Mouse (Mus musculus): ENCODE measurements around the gene Myoc. TPM values are rescaled to one million over a fixed set of nuclear protein-coding genes. Genes with fewer than 3 reads are reported as not detected.
"Not testable (repeated sequence)": the region's sequence is repeated elsewhere in the genome, so short reads cannot be mapped to it uniquely, and the experiment has no call there.

Gene Myoc
- total RNA-seq, 1 experiment, result not detected

DNA sequence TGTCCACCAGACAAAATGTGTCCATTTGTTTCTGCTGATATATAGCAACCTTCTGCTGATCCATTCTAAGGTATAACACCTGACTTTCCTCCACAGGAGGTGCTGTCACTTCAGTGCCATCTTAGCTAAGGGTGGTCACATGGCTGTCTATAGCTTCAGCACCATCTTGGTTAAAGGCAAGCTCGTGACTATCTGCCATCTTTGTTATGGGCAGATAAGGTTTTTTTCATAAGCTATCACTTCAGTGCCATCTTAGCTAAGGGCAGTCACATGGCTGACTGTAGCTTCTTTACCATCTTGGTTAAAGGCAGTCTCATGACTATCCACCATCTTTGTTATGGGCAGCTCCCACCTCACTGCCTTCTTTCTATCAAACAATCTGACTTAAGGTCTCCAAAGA, 23.4 kb upstream of the Myoc start:
- H3K36me3 ChIP-seq (ENCODE audit: control insufficient read depth, insufficient read depth, low read length, poor library complexity, severe bottlenecking), result no peaks in the 10 kb centered on the region
- in situ Hi-C loops (cut with MboI; ENCODE audit: low sequenced_read_pairs in 2 of 2, unreplicated experiment in 2 of 2), result no loop called here
- H3K9me3 ChIP-seq (ENCODE audit: control insufficient read depth, insufficient read depth, low read depth, low read length), result no peaks in the 10 kb centered on the region
- no peak overlapping the region for H3K27ac ChIP-seq (ENCODE audit: insufficient read depth, low read depth, low read length, poor library complexity, severe bottlenecking)
- TF ChIP-seq HCFC1 (IDR thresholded peaks at IDR 0.05; ENCODE audit: borderline replicate concordance, insufficient read depth, low read length), result peak; percentile 68; the same call in 1 of the 2 replicates
- TF ChIP-seq ZC3H11A (IDR thresholded peaks at IDR 0.05; ENCODE audit: borderline replicate concordance, low read depth, low read length), result no peak
- H3K4me1 ChIP-seq (ENCODE audit: control insufficient read depth in 2 of 2, insufficient read depth in 2 of 2, low read length in 2 of 2, poor library complexity in 1 of 2), result no peaks in the 10 kb centered on the region
- H3K4me3 ChIP-seq (ENCODE audit: insufficient read depth in 1 of 2, low read depth in 1 of 2, low read length in 2 of 2, poor library complexity in 1 of 2, severe bottlenecking in 1 of 2), result no peak overlapping the region
- no peak overlapping the region for H3K9ac ChIP-seq (ENCODE audit: insufficient read depth, low read depth, low read length, poor library complexity, severe bottlenecking)
- DNase-seq (ENCODE audit: low read depth, low spot score), result no peak

DNA sequence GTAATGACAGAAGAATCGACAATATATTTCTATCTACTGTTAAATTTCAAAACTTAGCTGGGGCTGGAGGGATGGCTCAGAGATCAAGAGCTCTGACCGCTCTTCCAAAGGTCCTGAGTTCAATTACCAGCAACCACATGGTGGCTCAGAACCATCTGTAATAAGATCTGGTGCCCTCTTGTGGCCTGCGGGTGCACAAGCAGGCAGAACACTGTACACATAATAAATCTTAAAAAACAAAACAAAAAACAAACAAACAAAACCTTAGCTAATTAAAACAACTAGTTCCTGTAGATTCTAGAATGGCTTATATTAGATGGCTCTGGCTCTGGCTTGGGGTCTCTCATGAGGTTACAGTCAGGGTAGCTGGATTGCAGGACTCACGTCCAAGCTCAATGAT, 18.5 kb upstream of the Myoc start:
- DNase-seq (ENCODE audit: low read depth, low spot score), result peak; percentile 37
- no peaks in the 10 kb centered on the region for H3K36me3 ChIP-seq (ENCODE audit: control insufficient read depth, insufficient read depth, low read length, poor library complexity, severe bottlenecking)
- in situ Hi-C loops (cut with MboI; ENCODE audit: low sequenced_read_pairs in 2 of 2, unreplicated experiment in 2 of 2), result no loop called here
- no peak overlapping the region for H3K27ac ChIP-seq (ENCODE audit: insufficient read depth, low read depth, low read length, poor library complexity, severe bottlenecking)
- no peaks in the 10 kb centered on the region for H3K9me3 ChIP-seq (ENCODE audit: control insufficient read depth, insufficient read depth, low read depth, low read length)
- TF ChIP-seq ZC3H11A (IDR thresholded peaks at IDR 0.05; ENCODE audit: borderline replicate concordance, low read depth, low read length) (0 out of 2 replicates have a peak, but pooled peaks have one; percentile 53), ZNF384 (IDR thresholded peaks at IDR 0.05; ENCODE audit: low read depth, low read length) (no peak), HCFC1 (IDR thresholded peaks at IDR 0.05; ENCODE audit: borderline replicate concordance, insufficient read depth, low read length) (no peak), MAFK (IDR thresholded peaks at IDR 0.05; ENCODE audit: insufficient read depth, low read depth, low read length) (no peak), CHD2 (IDR thresholded peaks at IDR 0.05; ENCODE audit: low read depth, low read length) (no peak)
- no peaks in the 10 kb centered on the region for H3K4me1 ChIP-seq (ENCODE audit: control insufficient read depth in 2 of 2, insufficient read depth in 2 of 2, low read length in 2 of 2, poor library complexity in 1 of 2)
- H3K9ac ChIP-seq (ENCODE audit: insufficient read depth, low read depth, low read length, poor library complexity, severe bottlenecking), result no peak overlapping the region
- no peak overlapping the region for H3K4me3 ChIP-seq (ENCODE audit: insufficient read depth in 1 of 2, low read depth in 1 of 2, low read length in 2 of 2, poor library complexity in 1 of 2, severe bottlenecking in 1 of 2)

DNA sequence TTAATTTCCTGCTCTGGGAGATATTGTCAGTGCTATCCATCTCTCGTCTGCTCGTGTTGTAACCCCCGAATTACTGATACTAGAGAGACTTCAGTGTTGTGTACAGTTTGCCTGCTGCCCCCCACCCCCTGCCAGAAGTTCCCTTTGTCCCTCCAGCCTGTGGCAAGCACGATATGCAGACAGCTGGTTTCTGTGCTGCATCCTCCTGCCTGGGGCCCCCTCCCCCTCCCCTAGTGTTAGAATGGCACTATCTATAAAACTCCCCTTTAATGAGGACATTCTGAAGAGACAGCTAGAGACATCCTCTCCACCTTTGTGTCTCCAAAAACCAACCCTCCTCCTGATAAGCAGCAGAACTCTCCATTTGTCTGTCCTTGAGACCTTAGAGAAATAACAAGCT, 15.1 kb upstream of the Myoc start:
- no peak for DNase-seq (ENCODE audit: low read depth, low spot score)
- TF ChIP-seq HCFC1 (IDR thresholded peaks at IDR 0.05; ENCODE audit: borderline replicate concordance, insufficient read depth, low read length) (no peak), CHD2 (IDR thresholded peaks at IDR 0.05; ENCODE audit: low read depth, low read length) (no peak), MAFK (IDR thresholded peaks at IDR 0.05; ENCODE audit: insufficient read depth, low read depth, low read length) (no peak), ZNF384 (IDR thresholded peaks at IDR 0.05; ENCODE audit: low read depth, low read length) (no peak), ZC3H11A (IDR thresholded peaks at IDR 0.05; ENCODE audit: borderline replicate concordance, low read depth, low read length) (no peak)
- Histone ChIP-seq H3K36me3 (ENCODE audit: control insufficient read depth, insufficient read depth, low read length, poor library complexity, severe bottlenecking) (no peaks in the 10 kb centered on the region), H3K4me1 (ENCODE audit: control insufficient read depth in 2 of 2, insufficient read depth in 2 of 2, low read length in 2 of 2, poor library complexity in 1 of 2) (no peaks in the 10 kb centered on the region), H3K4me3 (ENCODE audit: insufficient read depth in 1 of 2, low read depth in 1 of 2, low read length in 2 of 2, poor library complexity in 1 of 2, severe bottlenecking in 1 of 2) (no peak overlapping the region), H3K9ac (ENCODE audit: insufficient read depth, low read depth, low read length, poor library complexity, severe bottlenecking) (no peak overlapping the region), H3K9me3 (ENCODE audit: control insufficient read depth, insufficient read depth, low read depth, low read length) (no peaks in the 10 kb centered on the region), H3K27ac (ENCODE audit: insufficient read depth, low read depth, low read length, poor library complexity, severe bottlenecking) (no peak overlapping the region)
- in situ Hi-C loops (cut with MboI; ENCODE audit: low sequenced_read_pairs in 2 of 2, unreplicated experiment in 2 of 2), result no loop called here

DNA sequence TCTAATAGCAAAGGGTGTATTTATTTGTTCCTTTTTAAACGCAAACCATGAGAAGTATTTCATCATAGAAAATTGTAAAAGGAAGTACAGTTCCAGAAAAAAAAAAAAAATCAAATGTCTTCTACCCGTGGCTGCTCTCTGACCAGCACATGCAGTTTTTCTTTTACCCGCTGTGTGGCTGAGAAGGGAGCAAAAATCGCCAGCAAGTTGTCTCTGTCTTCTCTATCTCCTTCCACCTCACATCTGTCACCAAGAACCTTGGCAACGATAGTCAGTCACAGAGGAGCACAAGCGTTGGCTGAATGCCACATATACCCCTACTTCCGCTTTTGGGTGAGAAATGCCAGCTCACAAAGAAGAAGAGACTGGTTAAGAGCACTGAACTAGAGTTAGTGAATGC, 13.7 kb upstream of the Myoc start:
- H3K27ac ChIP-seq (ENCODE audit: insufficient read depth, low read depth, low read length, poor library complexity, severe bottlenecking), result no peak overlapping the region
- H3K36me3 ChIP-seq (ENCODE audit: control insufficient read depth, insufficient read depth, low read length, poor library complexity, severe bottlenecking), result no peaks in the 10 kb centered on the region
- in situ Hi-C loops (cut with MboI; ENCODE audit: low sequenced_read_pairs in 2 of 2, unreplicated experiment in 2 of 2), result no loop called here
- DNase-seq (ENCODE audit: low read depth, low spot score), result no peak
- no peak overlapping the region for H3K4me3 ChIP-seq (ENCODE audit: insufficient read depth in 1 of 2, low read depth in 1 of 2, low read length in 2 of 2, poor library complexity in 1 of 2, severe bottlenecking in 1 of 2)
- no peak for TF ChIP-seq HCFC1 (IDR thresholded peaks at IDR 0.05; ENCODE audit: borderline replicate concordance, insufficient read depth, low read length)
- H3K9me3 ChIP-seq (ENCODE audit: control insufficient read depth, insufficient read depth, low read depth, low read length), result no peaks in the 10 kb centered on the region
- no peak overlapping the region for H3K9ac ChIP-seq (ENCODE audit: insufficient read depth, low read depth, low read length, poor library complexity, severe bottlenecking)
- no peaks in the 10 kb centered on the region for H3K4me1 ChIP-seq (ENCODE audit: control insufficient read depth in 2 of 2, insufficient read depth in 2 of 2, low read length in 2 of 2, poor library complexity in 1 of 2)

DNA sequence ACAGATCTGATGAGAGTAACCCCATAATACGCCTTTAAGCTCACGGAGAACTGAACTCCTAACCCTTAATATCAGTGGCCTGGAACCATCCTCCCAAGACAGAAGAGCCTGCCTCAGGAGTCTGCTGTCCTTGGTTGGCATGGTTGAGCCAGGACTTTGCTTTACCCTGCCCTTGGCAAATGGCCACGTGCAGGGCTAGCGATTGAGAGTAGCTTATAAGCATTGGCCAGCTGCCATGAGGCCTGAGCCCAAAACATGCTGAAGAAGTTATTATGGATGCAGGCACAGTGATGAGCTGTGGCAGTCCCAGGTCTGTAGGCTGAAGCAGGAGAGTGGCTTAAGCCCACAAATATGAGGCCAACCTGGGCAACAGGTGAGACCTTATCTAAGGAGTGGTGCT, 11.1 kb upstream of the Myoc start:
- H3K4me3 ChIP-seq (ENCODE audit: insufficient read depth in 1 of 2, low read depth in 1 of 2, low read length in 2 of 2, poor library complexity in 1 of 2, severe bottlenecking in 1 of 2); H3K9ac ChIP-seq (ENCODE audit: insufficient read depth, low read depth, low read length, poor library complexity, severe bottlenecking); H3K36me3 ChIP-seq (ENCODE audit: control insufficient read depth, insufficient read depth, low read length, poor library complexity, severe bottlenecking); in situ Hi-C loops (cut with MboI; ENCODE audit: low sequenced_read_pairs in 2 of 2, unreplicated experiment in 2 of 2); H3K4me1 ChIP-seq (ENCODE audit: control insufficient read depth in 2 of 2, insufficient read depth in 2 of 2, low read length in 2 of 2, poor library complexity in 1 of 2); H3K27ac ChIP-seq (ENCODE audit: insufficient read depth, low read depth, low read length, poor library complexity, severe bottlenecking); H3K9me3 ChIP-seq (ENCODE audit: control insufficient read depth, insufficient read depth, low read depth, low read length); DNase-seq (ENCODE audit: low read depth, low spot score): not testable (repeated sequence)

DNA sequence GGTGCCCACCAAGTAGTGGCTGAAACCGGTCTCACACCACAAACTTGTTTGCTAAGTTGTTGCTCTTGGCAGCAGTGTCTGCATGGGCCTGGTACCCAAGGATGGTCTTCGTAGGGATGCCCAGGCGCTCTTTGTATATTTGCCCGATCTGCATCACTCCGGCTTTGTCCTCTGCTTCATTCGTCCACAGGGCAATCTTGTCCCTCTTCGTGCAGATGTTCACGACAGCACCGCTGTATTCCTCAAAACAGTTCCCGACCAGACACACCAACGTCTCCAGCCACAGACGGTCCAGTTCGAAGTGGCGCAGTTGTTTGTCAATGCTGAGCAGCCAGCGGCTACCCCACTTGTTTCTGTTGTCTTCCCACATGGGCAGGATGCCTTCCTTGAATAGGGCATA, 10.6 kb upstream of the Myoc start:
- H3K4me1 ChIP-seq (ENCODE audit: control insufficient read depth in 2 of 2, insufficient read depth in 2 of 2, low read length in 2 of 2, poor library complexity in 1 of 2); in situ Hi-C loops (cut with MboI; ENCODE audit: low sequenced_read_pairs in 2 of 2, unreplicated experiment in 2 of 2); H3K9me3 ChIP-seq (ENCODE audit: control insufficient read depth, insufficient read depth, low read depth, low read length); H3K4me3 ChIP-seq (ENCODE audit: insufficient read depth in 1 of 2, low read depth in 1 of 2, low read length in 2 of 2, poor library complexity in 1 of 2, severe bottlenecking in 1 of 2); H3K9ac ChIP-seq (ENCODE audit: insufficient read depth, low read depth, low read length, poor library complexity, severe bottlenecking); H3K27ac ChIP-seq (ENCODE audit: insufficient read depth, low read depth, low read length, poor library complexity, severe bottlenecking); DNase-seq (ENCODE audit: low read depth, low spot score); H3K36me3 ChIP-seq (ENCODE audit: control insufficient read depth, insufficient read depth, low read length, poor library complexity, severe bottlenecking): not testable (repeated sequence)

DNA sequence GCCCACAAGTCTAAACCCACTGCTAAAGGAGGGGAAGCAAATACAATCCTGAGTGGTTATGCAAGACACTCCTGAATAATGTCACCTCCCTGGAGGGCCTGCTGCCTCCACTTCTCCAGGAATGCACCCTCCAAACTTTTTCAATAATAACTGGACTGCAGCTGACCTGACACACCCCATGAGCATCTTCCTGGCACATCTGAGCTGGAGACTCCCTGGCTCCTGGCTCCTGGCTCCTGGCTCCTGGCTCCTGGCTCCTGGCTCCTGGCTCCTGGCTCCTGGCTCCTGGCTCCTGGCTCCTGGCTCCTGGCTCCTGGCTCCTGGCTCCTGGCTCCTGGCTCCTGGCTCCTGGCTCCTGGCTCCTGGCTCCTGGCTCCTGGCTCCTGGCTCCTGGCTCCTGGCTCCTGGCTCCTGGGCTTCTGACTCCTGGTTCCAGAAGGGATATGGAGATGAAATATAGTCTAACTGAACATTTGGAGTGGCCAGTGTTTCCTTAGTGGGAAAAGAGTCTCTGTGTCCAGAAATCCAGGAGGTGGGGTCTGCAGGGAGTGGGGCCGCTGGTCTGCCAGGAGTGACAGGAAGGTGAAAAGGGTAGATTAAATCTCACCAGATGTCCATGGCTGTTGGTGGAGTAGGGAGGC, 3.5 kb upstream of the Myoc start:
- in situ Hi-C loops (cut with MboI; ENCODE audit: low sequenced_read_pairs in 2 of 2, unreplicated experiment in 2 of 2); H3K36me3 ChIP-seq (ENCODE audit: control insufficient read depth, insufficient read depth, low read length, poor library complexity, severe bottlenecking); H3K4me3 ChIP-seq (ENCODE audit: insufficient read depth in 1 of 2, low read depth in 1 of 2, low read length in 2 of 2, poor library complexity in 1 of 2, severe bottlenecking in 1 of 2): not testable (repeated sequence)

More for the DNA sequence above, 3.5 kb upstream of the Myoc start:
- not testable (repeated sequence) for H3K9me3 ChIP-seq (ENCODE audit: control insufficient read depth, insufficient read depth, low read depth, low read length); H3K4me1 ChIP-seq (ENCODE audit: control insufficient read depth in 2 of 2, insufficient read depth in 2 of 2, low read length in 2 of 2, poor library complexity in 1 of 2); DNase-seq (ENCODE audit: low read depth, low spot score); H3K9ac ChIP-seq (ENCODE audit: insufficient read depth, low read depth, low read length, poor library complexity, severe bottlenecking); H3K27ac ChIP-seq (ENCODE audit: insufficient read depth, low read depth, low read length, poor library complexity, severe bottlenecking)
